Mouse (Mus musculus) neutrophil, adult 65 days (primary cell): ENCODE data around the gene Ifna11. TPM values are rescaled to one million over a fixed set of nuclear protein-coding genes. Genes with fewer than 3 reads are reported as not detected.

Experiments
- total RNA-seq: library from RNA; stranded (reverse); gene quantifications from 2 replicates; pipeline ENCODE4 v1.2.4, GENCODE M21; 2023

Ifna11 gene
- not detected in 2 replicates for total RNA-seq

DNA sequence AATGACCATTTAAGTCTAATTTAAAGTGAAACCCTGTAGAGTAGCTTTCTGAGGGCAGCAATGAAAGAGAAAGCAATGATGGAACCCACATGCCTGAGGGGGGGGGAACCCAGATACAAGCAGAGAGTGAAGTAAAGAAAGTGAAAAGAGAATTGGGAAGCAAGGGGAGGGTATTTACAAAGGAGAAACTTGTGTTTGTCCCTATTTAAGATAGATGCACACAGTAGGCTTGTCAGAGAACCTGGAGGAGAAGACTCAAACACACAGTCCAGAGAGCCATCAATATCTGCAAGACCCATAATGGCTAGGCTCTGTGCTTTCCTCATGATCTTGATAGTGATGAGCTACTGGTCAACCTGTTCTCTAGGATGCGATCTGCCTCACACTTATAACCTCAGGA lies at the start of gene Ifna11:
TSS of gene Ifna11 (plus strand) at position 301 of the 400 bp plus-strand sequence.

DNA sequence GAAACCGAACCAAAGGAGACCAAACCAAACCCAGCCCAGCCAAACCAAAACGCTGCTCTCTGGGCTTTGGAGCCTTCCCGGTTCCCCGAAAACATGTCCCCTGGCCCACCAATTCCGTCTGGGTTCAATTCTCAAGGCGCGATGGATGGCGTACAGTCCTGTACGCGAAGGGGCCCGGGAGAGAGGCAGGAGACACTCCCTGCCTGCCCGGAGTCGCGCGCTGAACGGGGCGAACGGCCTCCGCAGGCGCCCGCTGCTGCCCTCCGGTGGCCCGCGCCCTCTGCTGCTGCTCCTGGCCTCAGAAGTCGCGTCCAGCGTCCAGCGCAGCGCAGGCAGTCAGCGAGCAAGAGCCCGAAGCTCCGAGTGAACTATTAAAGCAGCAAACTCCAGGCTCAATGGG lies 46.2 kb upstream of the Ifna11 start, which contains the start of gene Gm13290:
TSS of gene Gm13290 (plus strand) at position 301 of the 400 bp plus-strand sequence.

DNA sequence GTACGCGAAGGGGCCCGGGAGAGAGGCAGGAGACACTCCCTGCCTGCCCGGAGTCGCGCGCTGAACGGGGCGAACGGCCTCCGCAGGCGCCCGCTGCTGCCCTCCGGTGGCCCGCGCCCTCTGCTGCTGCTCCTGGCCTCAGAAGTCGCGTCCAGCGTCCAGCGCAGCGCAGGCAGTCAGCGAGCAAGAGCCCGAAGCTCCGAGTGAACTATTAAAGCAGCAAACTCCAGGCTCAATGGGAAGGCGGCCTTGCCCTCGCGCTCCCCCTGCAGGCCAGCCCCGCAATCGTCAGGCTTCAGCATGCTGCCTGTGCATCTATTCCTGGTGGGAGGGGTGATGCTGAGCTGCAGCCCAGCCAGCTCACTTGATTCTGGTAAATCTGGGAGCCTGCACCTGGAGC lies 43.1 kb upstream of the Ifna11 start, which contains the start of gene Gm13289:
TSS of gene Gm13289 (plus strand) at position 301 of the 400 bp plus-strand sequence.

DNA sequence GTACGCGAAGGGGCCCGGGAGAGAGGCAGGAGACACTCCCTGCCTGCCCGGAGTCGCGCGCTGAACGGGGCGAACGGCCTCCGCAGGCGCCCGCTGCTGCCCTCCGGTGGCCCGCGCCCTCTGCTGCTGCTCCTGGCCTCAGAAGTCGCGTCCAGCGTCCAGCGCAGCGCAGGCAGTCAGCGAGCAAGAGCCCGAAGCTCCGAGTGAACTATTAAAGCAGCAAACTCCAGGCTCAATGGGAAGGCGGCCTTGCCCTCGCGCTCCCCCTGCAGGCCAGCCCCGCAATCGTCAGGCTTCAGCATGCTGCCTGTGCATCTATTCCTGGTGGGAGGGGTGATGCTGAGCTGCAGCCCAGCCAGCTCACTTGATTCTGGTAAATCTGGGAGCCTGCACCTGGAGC lies 40.2 kb upstream of the Ifna11 start, which contains the start of gene Gm13272:
TSS of gene Gm13272 (plus strand) at position 301 of the 400 bp plus-strand sequence.

DNA sequence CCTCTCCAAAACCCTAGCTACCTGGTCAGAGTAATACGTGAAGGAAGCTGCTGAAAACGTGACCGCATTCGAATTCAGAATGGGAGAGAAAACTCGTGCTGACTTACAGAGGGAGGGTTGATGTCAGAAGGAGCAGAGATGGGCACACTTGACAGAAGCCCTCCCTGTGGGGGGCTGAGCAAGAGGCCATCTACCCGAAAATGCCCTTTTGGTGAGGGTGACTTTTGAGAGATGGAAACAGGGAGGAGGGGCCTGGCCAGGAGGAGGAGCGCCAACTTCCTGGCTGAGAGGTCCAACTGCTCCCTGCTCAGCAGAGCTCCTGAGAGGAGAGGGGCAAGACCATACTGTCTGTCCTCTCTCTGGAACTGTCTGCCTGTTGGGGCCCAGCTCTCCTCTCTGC lies 37.9 kb upstream of the Ifna11 start, which contains the start of gene Ifnz:
TSS of gene Ifnz (plus strand) at position 301 of the 400 bp plus-strand sequence.

DNA sequence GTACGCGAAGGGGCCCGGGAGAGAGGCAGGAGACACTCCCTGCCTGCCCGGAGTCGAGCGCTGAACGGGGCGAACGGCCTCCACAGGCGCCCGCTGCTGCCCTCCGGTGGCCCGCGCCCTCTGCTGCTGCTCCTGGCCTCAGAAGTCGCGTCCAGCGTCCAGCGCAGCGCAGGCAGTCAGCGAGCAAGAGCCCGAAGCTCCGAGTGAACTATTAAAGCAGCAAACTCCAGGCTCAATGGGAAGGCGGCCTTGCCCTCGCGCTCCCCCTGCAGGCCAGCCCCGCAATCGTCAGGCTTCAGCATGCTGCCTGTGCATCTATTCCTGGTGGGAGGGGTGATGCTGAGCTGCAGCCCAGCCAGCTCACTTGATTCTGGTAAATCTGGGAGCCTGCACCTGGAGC lies 34.4 kb upstream of the Ifna11 start, which contains the start of gene Gm13276:
TSS of gene Gm13276 (plus strand) at position 301 of the 400 bp plus-strand sequence.

DNA sequence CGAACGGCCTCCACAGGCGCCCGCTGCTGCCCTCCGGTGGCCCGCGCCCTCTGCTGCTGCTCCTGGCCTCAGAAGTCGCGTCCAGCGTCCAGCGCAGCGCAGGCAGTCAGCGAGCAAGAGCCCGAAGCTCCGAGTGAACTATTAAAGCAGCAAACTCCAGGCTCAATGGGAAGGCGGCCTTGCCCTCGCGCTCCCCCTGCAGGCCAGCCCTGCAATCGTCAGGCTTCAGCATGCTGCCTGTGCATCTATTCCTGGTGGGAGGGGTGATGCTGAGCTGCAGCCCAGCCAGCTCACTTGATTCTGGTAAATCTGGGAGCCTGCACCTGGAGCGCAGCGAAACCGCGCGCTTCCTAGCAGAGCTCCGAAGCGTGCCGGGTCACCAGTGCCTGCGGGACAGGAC lies 31.4 kb upstream of the Ifna11 start, which contains the start of gene Gm13277:
TSS of gene Gm13277 (plus strand) at position 231 of the 400 bp plus-strand sequence.

DNA sequence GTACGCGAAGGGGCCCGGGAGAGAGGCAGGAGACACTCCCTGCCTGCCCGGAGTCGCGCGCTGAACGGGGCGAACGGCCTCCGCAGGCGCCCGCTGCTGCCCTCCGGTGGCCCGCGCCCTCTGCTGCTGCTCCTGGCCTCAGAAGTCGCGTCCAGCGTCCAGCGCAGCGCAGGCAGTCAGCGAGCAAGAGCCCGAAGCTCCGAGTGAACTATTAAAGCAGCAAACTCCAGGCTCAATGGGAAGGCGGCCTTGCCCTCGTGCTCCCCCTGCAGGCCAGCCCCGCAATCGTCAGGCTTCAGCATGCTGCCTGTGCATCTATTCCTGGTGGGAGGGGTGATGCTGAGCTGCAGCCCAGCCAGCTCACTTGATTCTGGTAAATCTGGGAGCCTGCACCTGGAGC lies 28.5 kb upstream of the Ifna11 start, which contains the start of gene Gm13278:
TSS of gene Gm13278 (plus strand) at position 301 of the 400 bp plus-strand sequence.

DNA sequence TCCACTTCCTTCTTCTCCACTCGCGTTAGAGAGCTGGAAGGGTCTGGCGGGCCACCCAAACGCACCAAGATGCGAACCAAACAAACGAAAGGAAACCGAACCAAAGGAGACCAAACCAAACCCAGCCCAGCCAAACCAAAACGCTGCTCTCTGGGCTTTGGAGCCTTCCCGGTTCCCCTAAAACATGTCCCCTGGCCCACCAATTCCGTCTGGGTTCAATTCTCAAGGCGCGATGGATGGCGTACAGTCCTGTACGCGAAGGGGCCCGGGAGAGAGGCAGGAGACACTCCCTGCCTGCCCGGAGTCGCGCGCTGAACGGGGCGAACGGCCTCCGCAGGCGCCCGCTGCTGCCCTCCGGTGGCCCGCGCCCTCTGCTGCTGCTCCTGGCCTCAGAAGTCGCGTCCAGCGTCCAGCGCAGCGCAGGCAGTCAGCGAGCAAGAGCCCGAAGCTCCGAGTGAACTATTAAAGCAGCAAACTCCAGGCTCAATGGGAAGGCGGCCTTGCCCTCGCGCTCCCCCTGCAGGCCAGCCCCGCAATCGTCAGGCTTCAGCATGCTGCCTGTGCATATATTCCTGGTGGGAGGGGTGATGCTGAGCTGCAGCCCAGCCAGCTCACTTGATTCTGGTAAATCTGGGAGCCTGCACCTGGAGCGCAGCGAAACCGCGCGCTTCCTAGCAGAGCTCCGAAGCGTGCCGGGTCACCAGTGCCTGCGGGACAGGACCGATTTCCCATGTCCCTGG lies 25.7 kb upstream of the Ifna11 start, which contains the start of gene Gm13275:
TSS of gene Gm13275 (plus strand) at position 552 of the 740 bp plus-strand sequence.

DNA sequence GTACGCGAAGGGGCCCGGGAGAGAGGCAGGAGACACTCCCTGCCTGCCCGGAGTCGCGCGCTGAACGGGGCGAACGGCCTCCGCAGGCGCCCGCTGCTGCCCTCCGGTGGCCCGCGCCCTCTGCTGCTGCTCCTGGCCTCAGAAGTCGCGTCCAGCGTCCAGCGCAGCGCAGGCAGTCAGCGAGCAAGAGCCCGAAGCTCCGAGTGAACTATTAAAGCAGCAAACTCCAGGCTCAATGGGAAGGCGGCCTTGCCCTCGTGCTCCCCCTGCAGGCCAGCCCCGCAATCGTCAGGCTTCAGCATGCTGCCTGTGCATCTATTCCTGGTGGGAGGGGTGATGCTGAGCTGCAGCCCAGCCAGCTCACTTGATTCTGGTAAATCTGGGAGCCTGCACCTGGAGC lies 22.7 kb upstream of the Ifna11 start, which contains the start of gene Gm13279:
TSS of gene Gm13279 (plus strand) at position 301 of the 400 bp plus-strand sequence.

DNA sequence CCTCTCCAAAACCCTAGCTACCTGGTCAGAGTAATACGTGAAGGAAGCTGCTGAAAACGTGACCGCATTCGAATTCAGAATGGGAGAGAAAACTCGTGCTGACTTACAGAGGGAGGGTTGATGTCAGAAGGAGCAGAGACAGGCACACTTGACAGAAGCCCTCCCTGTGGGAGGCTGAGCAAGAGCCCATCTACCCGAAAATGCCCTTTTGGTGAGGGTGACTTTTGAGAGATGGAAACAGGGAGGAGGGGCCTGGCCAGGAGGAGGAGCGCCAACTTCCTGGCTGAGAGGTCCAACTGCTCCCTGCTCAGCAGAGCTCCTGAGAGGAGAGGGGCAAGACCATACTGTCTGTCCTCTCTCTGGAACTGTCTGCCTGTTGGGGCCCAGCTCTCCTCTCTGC lies 20.4 kb upstream of the Ifna11 start, which contains the start of gene Gm13285:
TSS of gene Gm13285 (plus strand) at position 301 of the 400 bp plus-strand sequence.

DNA sequence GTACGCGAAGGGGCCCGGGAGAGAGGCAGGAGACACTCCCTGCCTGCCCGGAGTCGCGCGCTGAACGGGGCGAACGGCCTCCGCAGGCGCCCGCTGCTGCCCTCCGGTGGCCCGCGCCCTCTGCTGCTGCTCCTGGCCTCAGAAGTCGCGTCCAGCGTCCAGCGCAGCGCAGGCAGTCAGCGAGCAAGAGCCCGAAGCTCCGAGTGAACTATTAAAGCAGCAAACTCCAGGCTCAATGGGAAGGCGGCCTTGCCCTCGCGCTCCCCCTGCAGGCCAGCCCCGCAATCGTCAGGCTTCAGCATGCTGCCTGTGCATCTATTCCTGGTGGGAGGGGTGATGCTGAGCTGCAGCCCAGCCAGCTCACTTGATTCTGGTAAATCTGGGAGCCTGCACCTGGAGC lies 16.8 kb upstream of the Ifna11 start, which contains the start of gene Gm13287:
TSS of gene Gm13287 (plus strand) at position 301 of the 400 bp plus-strand sequence.

DNA sequence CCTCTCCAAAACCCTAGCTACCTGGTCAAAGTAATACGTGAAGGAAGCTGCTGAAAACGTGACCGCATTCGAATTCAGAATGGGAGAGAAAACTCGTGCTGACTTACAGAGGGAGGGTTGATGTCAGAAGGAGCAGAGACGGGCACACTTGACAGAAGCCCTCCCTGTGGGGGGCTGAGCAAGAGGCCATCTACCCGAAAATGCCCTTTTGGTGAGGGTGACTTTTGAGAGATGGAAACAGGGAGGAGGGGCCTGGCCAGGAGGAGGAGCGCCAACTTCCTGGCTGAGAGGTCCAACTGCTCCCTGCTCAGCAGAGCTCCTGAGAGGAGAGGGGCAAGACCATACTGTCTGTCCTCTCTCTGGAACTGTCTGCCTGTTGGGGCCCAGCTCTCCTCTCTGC lies 14.5 kb upstream of the Ifna11 start, which contains the start of gene Gm13288:
TSS of gene Gm13288 (plus strand) at position 301 of the 400 bp plus-strand sequence.

DNA sequence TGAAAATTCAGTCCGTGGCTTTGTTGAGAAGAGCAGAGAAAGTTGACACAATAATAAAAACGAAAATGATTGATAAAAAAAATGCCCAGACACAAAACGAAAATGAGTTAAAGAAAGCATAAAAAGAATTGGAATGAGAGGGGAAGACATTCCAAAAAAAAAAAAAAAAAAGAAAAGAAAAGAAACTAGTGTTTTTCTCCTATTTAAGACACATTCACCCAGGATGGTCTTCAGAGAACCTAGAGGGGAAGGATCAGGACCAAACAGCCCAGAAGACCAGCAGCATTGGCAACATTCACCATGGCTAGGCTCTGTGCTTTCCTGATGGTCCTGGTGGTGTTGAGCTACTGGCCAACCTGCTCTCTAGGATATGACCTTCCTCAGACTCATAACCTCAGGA lies 3.8 kb upstream of the Ifna11 start, which contains the start of gene Ifna7:
TSS of gene Ifna7 (plus strand) at position 301 of the 400 bp plus-strand sequence.

DNA sequence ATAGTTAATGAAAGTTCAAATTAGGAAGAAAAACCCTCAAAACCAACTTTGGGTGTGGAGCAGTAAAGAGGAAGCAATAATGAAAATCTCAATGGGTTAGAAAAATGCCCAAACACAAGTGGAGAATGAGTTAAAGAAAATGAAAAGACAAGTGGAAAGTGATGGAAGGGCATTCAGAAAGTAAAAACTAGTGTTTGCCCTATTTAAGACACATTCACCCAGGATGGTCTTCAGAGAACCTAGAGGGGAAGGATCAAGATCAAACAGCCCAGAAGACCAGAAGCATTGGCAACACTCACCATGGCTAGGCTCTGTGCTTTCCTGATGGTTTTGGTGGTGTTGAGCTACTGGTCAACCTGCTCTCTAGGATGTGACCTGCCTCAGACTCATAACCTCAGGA lies 7.4 kb downstream of the Ifna11 start, which contains the start of gene Ifna6:
TSS of gene Ifna6 (plus strand) at position 301 of the 400 bp plus-strand sequence.

DNA sequence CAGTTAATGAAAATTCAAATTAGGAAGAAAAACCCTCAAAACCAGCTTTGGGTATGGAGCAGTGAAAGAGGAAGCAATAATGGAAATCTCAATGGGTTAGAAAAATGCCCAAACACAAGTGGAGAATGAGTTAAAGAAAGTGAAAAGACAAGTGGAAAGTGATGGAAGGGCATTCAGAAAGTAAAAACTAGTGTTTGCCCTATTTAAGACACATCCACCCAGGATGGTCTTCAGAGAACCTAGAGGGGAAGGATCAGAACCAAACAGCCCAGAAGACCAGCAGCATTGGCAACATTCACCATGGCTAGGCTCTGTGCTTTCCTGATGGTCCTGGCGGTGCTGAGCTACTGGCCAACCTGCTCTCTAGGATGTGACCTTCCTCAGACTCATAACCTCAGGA lies 15.5 kb downstream of the Ifna11 start, which contains the start of gene Ifna5:
TSS of gene Ifna5 (plus strand) at position 301 of the 400 bp plus-strand sequence.

DNA sequence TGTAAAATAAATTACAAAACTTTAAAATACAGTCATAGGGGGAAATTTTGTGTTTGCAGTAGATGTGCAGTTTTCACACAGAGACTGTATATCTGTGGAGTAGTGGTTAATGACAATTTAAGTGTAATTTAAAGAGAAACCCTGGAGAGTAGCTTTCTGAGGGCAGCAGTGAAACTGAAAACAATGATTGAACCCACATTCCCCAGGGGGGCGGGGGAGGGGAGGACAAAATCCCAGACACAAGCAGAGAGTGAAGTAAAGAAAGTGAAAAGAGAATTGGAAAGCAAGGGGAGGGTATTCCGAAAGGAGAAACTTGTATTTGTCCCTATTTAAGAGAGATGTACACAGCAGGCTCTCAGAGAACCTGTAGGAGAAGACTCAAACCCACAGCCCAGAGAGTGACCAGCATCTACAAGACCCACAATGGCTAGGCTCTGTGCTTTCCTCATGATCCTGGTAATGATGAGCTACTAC lies 21.7 kb downstream of the Ifna11 start, which contains the start of gene Ifna4:
TSS of gene Ifna4 (plus strand) at position 424 of the 474 bp plus-strand sequence.

DNA sequence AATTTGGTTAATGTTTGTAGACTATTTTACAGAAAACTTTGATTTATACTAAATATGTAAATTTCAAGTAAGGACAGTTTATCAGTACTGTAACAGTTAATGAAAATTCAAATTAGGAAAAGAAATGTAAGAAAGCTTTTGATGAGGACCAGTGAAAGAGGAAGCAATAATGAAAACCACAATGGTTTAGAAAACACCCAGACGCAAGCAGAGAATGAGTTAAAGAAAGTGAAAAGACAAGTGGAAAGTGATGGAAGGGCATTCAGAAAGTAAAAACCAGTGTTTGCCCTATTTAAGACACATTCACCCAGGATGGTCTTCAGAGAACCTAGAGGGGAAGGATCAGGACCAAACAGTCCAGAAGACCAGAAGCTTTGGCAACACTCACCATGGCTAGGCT lies 29.9 kb downstream of the Ifna11 start, which contains the start of gene Ifna1:
TSS of gene Ifna1 (plus strand) at position 390 of the 400 bp plus-strand sequence.

Other genes with a start within 250 kb of the Ifna11 start
- not detected in 2 replicates for gene Ifna14, start 248.2 kb upstream of the Ifna11 start, total RNA-seq
- gene Ifna9, start 227.6 kb upstream of the Ifna11 start, total RNA-seq = not detected in 2 replicates
- gene Ifna12, start 216.6 kb upstream of the Ifna11 start, total RNA-seq = not detected in 2 replicates
- gene C87499, start 185.5 kb upstream of the Ifna11 start, total RNA-seq = not detected in 2 replicates
- not detected in 2 replicates for gene Ifna13, start 175.5 kb upstream of the Ifna11 start, total RNA-seq
- not detected in 2 replicates for gene Ifna16, start 143.0 kb upstream of the Ifna11 start, total RNA-seq
- gene Ifna2, start 136.0 kb upstream of the Ifna11 start, total RNA-seq = not detected in 2 replicates
- not detected in 2 replicates for gene Ifnab, start 128.6 kb upstream of the Ifna11 start, total RNA-seq
- gene Gm26566, start 98.2 kb upstream of the Ifna11 start, total RNA-seq = 0.63 TPM in 1 of 2 replicates, not detected in the other
- gene Klhl9, start 97.5 kb upstream of the Ifna11 start, total RNA-seq = 48.2 and 49.4 TPM in 2 replicates
- not detected in 2 replicates for gene Gm13271, start 65.1 kb upstream of the Ifna11 start, total RNA-seq
- gene Gm13283, start 59.8 kb upstream of the Ifna11 start, total RNA-seq = not detected in 2 replicates
- gene Gm13290, start 46.1 kb upstream of the Ifna11 start, total RNA-seq = 0.54 TPM in 1 of 2 replicates, not detected in the other
- gene Gm13289, start 43.0 kb upstream of the Ifna11 start, total RNA-seq = not detected in 2 replicates
- not detected in 2 replicates for gene Gm13272, start 40.1 kb upstream of the Ifna11 start, total RNA-seq
- gene Ifnz, start 37.8 kb upstream of the Ifna11 start, total RNA-seq = not detected in 2 replicates
- gene Gm13276, start 34.2 kb upstream of the Ifna11 start, total RNA-seq = not detected in 2 replicates
- not detected in 2 replicates for gene Gm13277, start 31.3 kb upstream of the Ifna11 start, total RNA-seq
- not detected in 2 replicates for gene Gm13278, start 28.4 kb upstream of the Ifna11 start, total RNA-seq
- gene Gm13275, start 25.5 kb upstream of the Ifna11 start, total RNA-seq = not detected in 2 replicates
- gene Gm13279, start 22.6 kb upstream of the Ifna11 start, total RNA-seq = not detected in 2 replicates
- 0.45 TPM in 1 of 2 replicates, not detected in the other for gene Gm13285, start 20.3 kb upstream of the Ifna11 start, total RNA-seq
- not detected in 2 replicates for gene Gm13287, start 16.7 kb upstream of the Ifna11 start, total RNA-seq
- gene Gm13288, start 14.4 kb upstream of the Ifna11 start, total RNA-seq = not detected in 2 replicates
- gene Ifna7, start 3.7 kb upstream of the Ifna11 start, total RNA-seq = not detected in 2 replicates
- not detected in 2 replicates for gene Ifna6, start 7.5 kb downstream of the Ifna11 start, total RNA-seq
- not detected in 2 replicates for gene Ifna5, start 15.6 kb downstream of the Ifna11 start, total RNA-seq
- not detected in 2 replicates for gene Ifna4, start 21.9 kb downstream of the Ifna11 start, total RNA-seq
- not detected in 2 replicates for gene Ifna1, start 30.1 kb downstream of the Ifna11 start, total RNA-seq
- gene Ifne, start 60.2 kb downstream of the Ifna11 start, total RNA-seq = not detected in 2 replicates